Mouse (Mus musculus) liver, postnatal 0 days (tissue): ENCODE results near the gene Rab6a. TPM values are rescaled to one million over a fixed set of nuclear protein-coding genes. Genes with fewer than 3 reads are reported as not detected.

Source experiments
- ATAC-seq: fragments of 200-750 bp; cut with Nextera tagmentation; 2 replicates; pipeline ENCODE4 v1.8.0; 2017; ENCODE audit warnings: mild to moderate bottlenecking, moderate library complexity
- DNase-seq: peaks from one replicate; pipeline ENCODE4 v3.0.0-alpha.2; 2016
- H3K27ac ChIP-seq: fragments of 300-500 bp; sonication (generic); 2 replicates; pipeline ENCODE4 v1.5.1; 2014; ENCODE audit warnings: antibody characterized with exemption, moderate library complexity, mild to moderate bottlenecking, low read depth
- H3K27me3 ChIP-seq: fragments of 300-500 bp; sonication (generic); 2 replicates; pipeline ENCODE4 v1.6.1; 2014; ENCODE audit warnings: low read length, control low read depth, mixed read lengths; ENCODE audit not compliant: insufficient read depth
- H3K36me3 ChIP-seq: fragments of 300-500 bp; sonication (generic); replicated peaks from 2 replicates; pipeline ENCODE4 v1.6.1; 2014; ENCODE audit warnings: mild to moderate bottlenecking, control low read depth, low read length, moderate library complexity, mixed read lengths; ENCODE audit not compliant: insufficient read depth
- H3K4me1 ChIP-seq: fragments of 300-500 bp; sonication (generic); 2 replicates; pipeline ENCODE4 v1.6.1; 2014; ENCODE audit warnings: antibody characterized with exemption, mild to moderate bottlenecking, control low read depth; ENCODE audit not compliant: insufficient read depth
- H3K4me2 ChIP-seq: fragments of 300-500 bp; sonication (generic); 2 replicates; pipeline ENCODE4 v1.6.1; 2014; ENCODE audit warnings: low read depth, mild to moderate bottlenecking, low read length, moderate library complexity, mixed read lengths
- H3K4me3 ChIP-seq: fragments of 300-500 bp; sonication (generic); 2 replicates; pipeline ENCODE4 v1.5.1; 2014; ENCODE audit warnings: low read depth, low read length
- H3K9ac ChIP-seq: fragments of 300-500 bp; sonication (generic); replicated peaks from 2 replicates; pipeline ENCODE4 v1.6.1; 2014; ENCODE audit warnings: mild to moderate bottlenecking, moderate library complexity
- H3K9me3 ChIP-seq: fragments of 300-500 bp; sonication (generic); 2 replicates; pipeline ENCODE4 v1.6.1; 2016; ENCODE audit warnings: mild to moderate bottlenecking, control low read depth, low read length, mixed read lengths
- CTCF ChIP-seq: sonication (generic); IDR thresholded peaks from 2 replicates; pipeline ENCODE4 v1.5.1; 2016; ENCODE audit warnings: antibody characterized with exemption, low read depth
- EP300 ChIP-seq: IDR thresholded peaks from 2 replicates; pipeline ENCODE4 v1.6.1; 2016; ENCODE audit warnings: antibody characterized with exemption, low read depth, mild to moderate bottlenecking
- WGBS: fragments of 180-500 bp; shearing (Covaris S2); extraction: QIAGEN DNeasy Blood & Tissue Kit; methylation state at CpG from one replicate; pipeline ENCODE4 v1.1.7; 2014; ENCODE audit not compliant: insufficient replicate concordance; 5-methylcytosine and 5-hydroxymethylcytosine counted together
- polyA plus RNA-seq: library from polyadenylated mRNA; unstranded; fragments of >200 nt; fragmentation: Nextera tagmentation; extraction: Ambion mirVana; gene quantifications from 2 replicates; pipeline ENCODE4 v1.2.1, GENCODE M21; 2015

Rab6a gene
- polyA plus RNA-seq, 1 experiment from 2014 or later = 44.8 TPM

- ATAC-seq = no peak
- WGBS = 82% methylated on average over 9 of the region's 9 CpGs
- TF ChIP-seq CTCF (no peak), EP300 (no peak)
- H3K9me3 ChIP-seq = no peaks in the 10 kb centered on the region
- no peaks in the 10 kb centered on the region for H3K36me3 ChIP-seq
- no peak overlapping the region for H3K9ac ChIP-seq
- H3K27ac ChIP-seq = no peak overlapping the region
- H3K27me3 ChIP-seq = no peaks in the 10 kb centered on the region
- H3K4me2 ChIP-seq = no peak overlapping the region
- peak; percentile 10 for DNase-seq
- no peaks in the 10 kb centered on the region for H3K4me1 ChIP-seq
- H3K4me3 ChIP-seq = no peak overlapping the region
Measured at GRCm38 (mm10) chr7:100653480-100654266, 46.5 kb downstream of the Rab6a start.

DNA sequence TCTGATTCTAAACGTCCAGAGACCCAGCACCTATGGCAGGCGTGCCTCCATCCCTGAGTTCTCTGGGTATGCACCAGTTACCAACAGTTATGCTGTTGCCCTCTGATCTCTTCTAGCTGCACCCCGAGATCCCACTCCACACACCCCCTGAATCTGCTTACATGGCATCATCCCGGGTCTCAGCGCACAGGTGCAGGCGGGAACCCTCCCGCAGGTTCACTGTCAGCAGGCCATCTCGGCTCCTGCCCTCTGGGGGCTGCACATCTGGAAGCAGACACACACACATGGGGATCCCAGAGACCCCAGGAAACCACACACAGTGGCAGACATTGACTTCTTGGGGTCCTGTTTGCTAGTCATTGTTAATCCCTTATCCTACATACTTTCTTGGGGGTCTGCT, 47.2 kb downstream of the Rab6a start:
- 84% methylated on average over 8 of the region's 8 CpGs for WGBS

DNA sequence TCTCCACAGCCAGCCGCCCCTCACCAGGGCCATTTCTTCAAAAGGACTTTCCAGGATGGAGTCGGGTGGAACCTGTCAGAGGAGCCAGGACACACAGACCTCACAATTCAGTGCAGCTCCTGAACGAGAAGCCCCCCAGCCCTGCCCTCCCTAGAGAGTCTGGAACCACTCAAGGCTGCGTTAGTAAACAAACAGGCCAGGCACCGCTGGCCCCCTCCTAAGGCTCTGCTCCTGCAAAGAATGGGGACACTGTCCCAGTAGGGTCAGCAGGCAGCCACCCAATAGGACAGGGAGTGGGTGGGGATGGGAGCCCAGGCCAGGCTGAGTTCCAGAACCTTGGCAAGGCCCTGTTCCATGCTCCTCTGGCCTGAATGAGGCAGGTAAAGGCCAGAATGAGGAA, 49.5 kb downstream of the Rab6a start:
- H3K9ac ChIP-seq = no peak overlapping the region
- DNase-seq = no peak
- no peak overlapping the region for H3K4me2 ChIP-seq
- H3K4me1 ChIP-seq = no peaks in the 10 kb centered on the region
- no peak for TF ChIP-seq CTCF
- no peak for TF ChIP-seq EP300
- ATAC-seq = no peak
- WGBS = 68% methylated on average over 5 of the region's 5 CpGs
- H3K36me3 ChIP-seq = no peaks in the 10 kb centered on the region
- H3K27me3 ChIP-seq = no peaks in the 10 kb centered on the region
- H3K27ac ChIP-seq = no peak overlapping the region
- no peaks in the 10 kb centered on the region for H3K9me3 ChIP-seq
- no peak overlapping the region for H3K4me3 ChIP-seq

More for the DNA sequence above, 47.2 kb downstream of the Rab6a start:
- no peak overlapping the region for H3K27ac ChIP-seq
- H3K9me3 ChIP-seq = no peaks in the 10 kb centered on the region
- no peak for TF ChIP-seq CTCF
- TF ChIP-seq EP300 = no peak
- H3K36me3 ChIP-seq = no peaks in the 10 kb centered on the region
- no peaks in the 10 kb centered on the region for H3K4me1 ChIP-seq
- no peak for ATAC-seq
- DNase-seq = peak; percentile 11
- no peak overlapping the region for H3K9ac ChIP-seq
- H3K27me3 ChIP-seq = no peaks in the 10 kb centered on the region
- H3K4me3 ChIP-seq = no peak overlapping the region
- H3K4me2 ChIP-seq = no peak overlapping the region

GRCm38 (mm10) chr7:100658093-100658578, 50.9 kb downstream of the Rab6a start:
- Histone ChIP-seq H3K4me2 (peak overlapping the region; percentile 45), H3K4me3 (no peak overlapping the region), H3K4me1 (no peaks in the 10 kb centered on the region), H3K9ac (no peak overlapping the region), H3K36me3 (no peaks in the 10 kb centered on the region), H3K27ac (no peak overlapping the region), H3K27me3 (no peaks in the 10 kb centered on the region), H3K9me3 (no peaks in the 10 kb centered on the region)
- peak; percentile 60; the same call in 1 of the 2 replicates for ATAC-seq
- 39% methylated on average over 18 of the region's 18 CpGs for WGBS
- DNase-seq = peak; percentile 68
- TF ChIP-seq EP300 (no peak), CTCF (no peak)

- Histone ChIP-seq H3K9ac (no peak overlapping the region), H3K4me1 (no peaks in the 10 kb centered on the region; the same call in 1 of the 2 replicates), H3K9me3 (no peaks in the 10 kb centered on the region), H3K27me3 (no peaks in the 10 kb centered on the region; the same call in 1 of the 2 replicates), H3K4me3 (no peak overlapping the region), H3K4me2 (no peak overlapping the region), H3K36me3 (no peaks in the 10 kb centered on the region), H3K27ac (no peak overlapping the region)
- no peak for DNase-seq
- WGBS = 56% methylated on average over 7 of the region's 7 CpGs
- TF ChIP-seq EP300 (no peak), CTCF (no peak)
- ATAC-seq = no peak
Measured at GRCm38 (mm10) chr7:100661264-100661663, 54.1 kb downstream of the Rab6a start.

GRCm38 (mm10) chr7:100662231-100662630, 55.0 kb downstream of the Rab6a start, which contains the start of gene Plekhb1:
TSS of gene Plekhb1 (minus strand) at chr7:100662414.
- H3K4me1 ChIP-seq = no peaks in the 10 kb centered on the region; the same call in 1 of the 2 replicates
- no peak for TF ChIP-seq EP300
- TF ChIP-seq CTCF = no peak
- DNase-seq (no peak), ATAC-seq (no peak)
- no peak within 1 kb of the TSS for H3K9ac ChIP-seq
- H3K36me3 ChIP-seq = no peaks in the 10 kb centered on the region
- no peak within 1 kb of the TSS for H3K4me3 ChIP-seq
- no peaks in the 10 kb centered on the region; the same call in 1 of the 2 replicates for H3K27me3 ChIP-seq
- WGBS = 78% methylated on average over 8 of the region's 8 CpGs
- H3K27ac ChIP-seq = no peak within 1 kb of the TSS
- no peaks in the 10 kb centered on the region for H3K9me3 ChIP-seq
- no peak within 1 kb of the TSS for H3K4me2 ChIP-seq
